Mouse (Mus musculus) erythroblast, embryonic 14.5 days (primary cell): ENCODE data around the gene Ttc16. TPM values are rescaled to one million over a fixed set of nuclear protein-coding genes. Genes with fewer than 3 reads are reported as not detected.

Experiments
- H3K27me3 ChIP-seq: 2 replicates; pipeline ENCODE4 v1.6.1; 2012; ENCODE audit warnings: inconsistent platforms; ENCODE audit not compliant: control insufficient read depth
- H3K36me3 ChIP-seq: 2 replicates; pipeline ENCODE4 v1.6.1; 2012; ENCODE audit warnings: mild to moderate bottlenecking, inconsistent platforms; ENCODE audit not compliant: control insufficient read depth
- H3K4me1 ChIP-seq: 2 replicates; pipeline ENCODE4 v1.6.1; 2012; ENCODE audit warnings: inconsistent platforms; ENCODE audit not compliant: control insufficient read depth
- H3K4me3 ChIP-seq: replicated peaks from 2 replicates; pipeline ENCODE3; 2012; ENCODE audit warnings: moderate library complexity, mild to moderate bottlenecking, inconsistent platforms
- H3K9me3 ChIP-seq: 2 replicates; pipeline ENCODE4 v1.6.1; 2012; ENCODE audit warnings: low read length, inconsistent platforms, mixed read lengths; ENCODE audit not compliant: control insufficient read depth
- GATA1 ChIP-seq: IDR thresholded peaks from 2 replicates; pipeline ENCODE4 v1.6.1; 2012; ENCODE audit warnings: low read length, inconsistent platforms, mixed read lengths
- TAL1 ChIP-seq: IDR thresholded peaks from 3 replicates; pipeline ENCODE4 v1.6.1; 2012; ENCODE audit warnings: low read length, inconsistent platforms, mixed read lengths
- polyA plus RNA-seq: library from polyadenylated mRNA; stranded (reverse); fragments of >175 nt; gene quantifications from 2 replicates; pipeline ENCODE4 v1.2.3, GENCODE M21; 2012

The Ttc16 gene
- polyA plus RNA-seq, 1 experiment = not detected

DNA sequence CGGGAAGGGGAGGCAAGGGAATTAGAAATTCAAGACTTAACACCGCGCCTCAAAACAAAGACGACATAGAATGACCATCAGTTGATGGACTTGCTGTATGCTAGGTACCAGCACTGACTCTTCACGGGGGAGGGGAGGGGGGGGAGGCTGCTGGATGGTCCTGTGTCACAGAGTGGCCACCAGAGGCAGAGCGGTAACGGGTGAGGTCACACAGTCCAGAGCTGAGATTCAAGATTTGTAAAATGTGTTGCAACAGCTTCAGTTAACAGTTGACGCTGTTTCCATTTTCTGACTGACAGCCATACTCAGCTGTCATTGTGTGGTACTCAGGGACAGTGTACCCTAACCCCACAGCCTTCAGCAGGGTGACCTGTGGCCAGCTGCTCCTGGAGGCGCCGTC lies 23.3 kb downstream of the Ttc16 start:
- H3K4me3 ChIP-seq = no peak overlapping the region
- TF ChIP-seq TAL1 = no peak
- no peak for TF ChIP-seq GATA1
- H3K9me3 ChIP-seq = no peaks in the 10 kb centered on the region
- H3K36me3 ChIP-seq = no peaks in the 10 kb centered on the region; the same call in 1 of the 2 replicates
- no peaks in the 10 kb centered on the region for H3K27me3 ChIP-seq
- peaks cover 6% of the 10 kb centered on the region for H3K4me1 ChIP-seq

DNA sequence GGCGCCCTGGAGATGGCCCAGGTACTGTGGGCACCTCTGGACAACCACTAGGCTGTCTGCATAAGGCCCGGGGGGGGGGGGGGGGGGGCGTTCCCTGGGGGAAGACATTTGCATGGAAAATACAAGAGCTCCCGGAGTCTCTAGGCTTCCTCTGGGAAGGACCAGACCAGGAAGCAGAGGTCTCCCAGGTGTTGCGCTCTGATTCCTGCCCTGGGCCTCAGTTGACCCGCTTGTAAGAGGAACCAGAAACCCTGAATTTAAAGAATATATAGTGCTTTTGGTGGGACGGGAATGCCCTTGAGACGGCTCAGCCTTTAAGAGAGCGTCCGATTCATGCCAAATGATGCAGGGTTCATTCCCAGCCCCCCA lies 23.8 kb downstream of the Ttc16 start:
- Histone ChIP-seq H3K4me1 (peaks cover under 1% of the 10 kb centered on the region), H3K9me3 (no peaks in the 10 kb centered on the region), H3K4me3 (no peak overlapping the region), H3K36me3 (no peaks in the 10 kb centered on the region; the same call in 1 of the 2 replicates), H3K27me3 (no peaks in the 10 kb centered on the region)
- TF ChIP-seq GATA1 (no peak), TAL1 (no peak)

DNA sequence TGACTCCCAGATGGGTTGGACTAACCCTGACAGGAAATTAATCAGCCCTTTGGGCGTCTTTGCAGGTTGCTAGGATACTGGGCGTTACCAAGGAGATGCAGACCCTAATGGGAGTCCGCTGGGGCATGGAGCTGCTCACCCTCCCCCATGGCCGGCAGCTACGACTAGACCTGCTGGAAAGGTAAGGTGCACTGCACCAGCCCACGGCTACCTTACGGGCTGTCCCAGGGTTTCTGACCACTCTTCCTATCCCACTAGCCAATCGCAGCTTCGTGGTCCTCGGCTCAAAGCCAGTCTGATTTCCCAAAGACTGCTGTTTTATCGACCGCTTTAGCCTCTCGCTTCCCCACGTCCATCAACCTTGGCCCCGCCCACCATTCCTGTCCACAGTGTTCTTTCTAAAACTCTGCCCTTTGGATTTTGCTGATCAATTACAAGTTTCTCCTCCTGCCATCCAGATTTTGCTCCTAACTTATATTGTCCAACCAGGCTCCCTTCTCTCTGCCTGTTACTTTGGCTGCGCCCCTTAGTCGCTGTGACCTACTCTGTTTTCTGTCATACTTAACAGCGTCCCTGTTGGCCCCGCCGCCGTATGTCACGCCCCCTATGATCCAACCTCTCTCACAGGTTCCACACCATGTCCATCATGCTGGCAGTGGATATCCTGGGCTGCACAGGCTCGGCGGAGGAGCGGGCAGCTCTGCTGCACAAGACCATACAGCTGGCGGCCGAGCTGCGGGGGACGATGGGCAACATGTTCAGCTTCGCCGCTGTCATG lies 24.4 kb downstream of the Ttc16 start:
- TF ChIP-seq TAL1 = no peak
- TF ChIP-seq GATA1 = no peak
- no peaks in the 10 kb centered on the region; the same call in 1 of the 2 replicates for H3K36me3 ChIP-seq
- no peaks in the 10 kb centered on the region for H3K27me3 ChIP-seq
- peak overlapping the region; percentile 14 for H3K4me3 ChIP-seq
- H3K9me3 ChIP-seq = no peaks in the 10 kb centered on the region
- no peaks in the 10 kb centered on the region for H3K4me1 ChIP-seq

DNA sequence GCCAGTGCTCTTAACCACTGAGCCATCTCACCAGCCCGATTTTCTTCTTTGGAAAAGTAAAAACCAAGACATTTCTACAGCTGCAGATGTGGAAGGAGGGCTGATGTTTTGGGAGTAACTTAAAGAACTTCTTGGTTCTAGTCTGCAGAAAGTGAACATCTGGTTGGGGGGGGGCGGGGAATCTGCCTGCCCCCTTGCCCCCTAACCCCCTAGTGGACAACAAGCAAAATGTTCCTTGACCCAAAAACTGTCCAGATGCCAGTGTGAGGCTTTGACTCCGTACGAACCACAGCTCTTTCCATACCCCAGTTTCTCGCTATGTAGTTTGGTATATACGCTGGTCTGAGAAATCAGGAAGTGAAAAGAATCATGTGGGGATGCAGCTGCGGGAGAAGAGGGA lies 25.2 kb downstream of the Ttc16 start:
- Histone ChIP-seq H3K4me1 (no peaks in the 10 kb centered on the region), H3K4me3 (no peak overlapping the region), H3K9me3 (no peaks in the 10 kb centered on the region), H3K36me3 (no peaks in the 10 kb centered on the region; the same call in 1 of the 2 replicates), H3K27me3 (no peaks in the 10 kb centered on the region)
- no peak for TF ChIP-seq GATA1
- TF ChIP-seq TAL1 = no peak

DNA sequence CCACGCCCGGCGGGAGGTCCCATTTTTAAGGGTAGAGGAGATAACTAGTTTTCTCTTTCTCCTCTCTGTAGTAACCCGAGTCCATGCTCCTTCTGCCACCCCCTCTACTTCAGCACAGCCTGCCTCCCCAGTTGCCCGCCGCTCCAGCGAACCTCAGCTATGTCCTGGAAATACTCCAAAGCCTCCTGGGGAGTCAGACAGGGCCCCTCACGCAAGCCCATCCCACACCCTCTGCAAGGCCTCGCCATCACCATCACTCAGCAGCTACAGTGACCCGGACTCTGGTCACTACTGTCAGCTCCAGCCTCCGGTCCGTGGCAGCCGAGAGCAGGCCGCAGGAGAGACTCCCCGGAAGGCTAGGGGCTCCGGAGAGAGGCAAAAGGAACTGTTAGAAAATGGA lies 26.4 kb downstream of the Ttc16 start:
- TF ChIP-seq GATA1 (no peak), TAL1 (no peak)
- Histone ChIP-seq H3K36me3 (no peaks in the 10 kb centered on the region), H3K27me3 (no peaks in the 10 kb centered on the region), H3K9me3 (no peaks in the 10 kb centered on the region), H3K4me1 (no peaks in the 10 kb centered on the region), H3K4me3 (no peak overlapping the region)

DNA sequence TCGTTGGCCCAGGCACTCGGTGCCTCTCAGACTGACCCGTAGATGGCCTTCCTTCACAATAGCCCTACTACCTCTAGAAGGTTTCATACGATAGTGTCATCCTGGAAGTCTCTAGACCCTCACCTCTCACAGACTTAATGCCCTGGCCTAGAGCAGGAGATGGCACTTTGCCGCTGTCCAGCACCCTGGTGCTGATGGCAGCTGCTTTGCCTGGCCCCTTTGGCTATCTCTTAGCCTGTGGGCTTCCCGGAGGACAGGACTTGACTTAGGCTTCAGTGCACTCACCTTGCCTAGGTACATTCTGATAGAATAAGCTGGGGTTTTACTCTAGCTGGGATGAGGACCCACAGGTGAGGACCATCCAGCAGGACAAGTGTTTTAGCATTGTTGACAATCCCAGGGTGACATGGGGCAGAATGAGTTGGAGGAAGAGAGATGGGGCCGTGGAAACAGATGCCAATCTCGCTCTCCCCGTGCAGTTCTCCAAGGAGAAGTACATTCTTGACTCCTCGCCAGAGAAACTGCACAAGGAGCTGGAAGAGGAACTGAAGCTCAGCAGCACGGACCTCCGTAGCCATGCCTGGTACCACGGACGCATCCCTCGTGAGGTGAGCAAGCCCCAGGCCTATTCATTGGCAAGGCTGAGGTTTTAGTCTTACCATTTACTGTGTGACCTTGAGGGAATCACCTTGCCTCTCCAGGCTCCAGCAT lies 31.0 kb downstream of the Ttc16 start:
- H3K4me3 ChIP-seq = no peak overlapping the region
- H3K36me3 ChIP-seq = no peaks in the 10 kb centered on the region
- TF ChIP-seq GATA1 = no peak
- no peak for TF ChIP-seq TAL1
- no peaks in the 10 kb centered on the region for H3K9me3 ChIP-seq
- peaks cover 3% of the 10 kb centered on the region for H3K4me1 ChIP-seq
- peaks cover 22% of the 10 kb centered on the region for H3K27me3 ChIP-seq

DNA sequence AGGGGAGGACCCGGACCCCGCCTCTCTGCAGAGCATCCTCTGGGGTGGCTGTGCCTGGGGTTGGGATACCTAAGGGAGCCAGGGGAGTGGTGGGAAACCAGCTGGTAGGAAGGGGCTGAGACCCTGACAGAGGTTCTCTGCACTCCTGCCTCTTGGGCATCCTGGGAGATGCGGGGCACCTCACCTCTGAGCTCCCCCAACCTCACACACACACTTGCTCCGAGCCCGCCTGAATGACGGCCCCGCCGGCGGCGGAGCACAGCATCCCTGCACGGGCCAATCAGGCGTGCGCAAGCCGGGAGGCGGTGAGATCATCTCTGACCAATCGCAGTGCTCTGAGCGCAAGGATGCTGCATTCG lies 33.3 kb downstream of the Ttc16 start:
- Histone ChIP-seq H3K4me1 (peaks cover 3% of the 10 kb centered on the region), H3K27me3 (peaks cover 22% of the 10 kb centered on the region), H3K36me3 (no peaks in the 10 kb centered on the region), H3K4me3 (no peak overlapping the region), H3K9me3 (no peaks in the 10 kb centered on the region)
- TF ChIP-seq GATA1 (no peak), TAL1 (no peak)

DNA sequence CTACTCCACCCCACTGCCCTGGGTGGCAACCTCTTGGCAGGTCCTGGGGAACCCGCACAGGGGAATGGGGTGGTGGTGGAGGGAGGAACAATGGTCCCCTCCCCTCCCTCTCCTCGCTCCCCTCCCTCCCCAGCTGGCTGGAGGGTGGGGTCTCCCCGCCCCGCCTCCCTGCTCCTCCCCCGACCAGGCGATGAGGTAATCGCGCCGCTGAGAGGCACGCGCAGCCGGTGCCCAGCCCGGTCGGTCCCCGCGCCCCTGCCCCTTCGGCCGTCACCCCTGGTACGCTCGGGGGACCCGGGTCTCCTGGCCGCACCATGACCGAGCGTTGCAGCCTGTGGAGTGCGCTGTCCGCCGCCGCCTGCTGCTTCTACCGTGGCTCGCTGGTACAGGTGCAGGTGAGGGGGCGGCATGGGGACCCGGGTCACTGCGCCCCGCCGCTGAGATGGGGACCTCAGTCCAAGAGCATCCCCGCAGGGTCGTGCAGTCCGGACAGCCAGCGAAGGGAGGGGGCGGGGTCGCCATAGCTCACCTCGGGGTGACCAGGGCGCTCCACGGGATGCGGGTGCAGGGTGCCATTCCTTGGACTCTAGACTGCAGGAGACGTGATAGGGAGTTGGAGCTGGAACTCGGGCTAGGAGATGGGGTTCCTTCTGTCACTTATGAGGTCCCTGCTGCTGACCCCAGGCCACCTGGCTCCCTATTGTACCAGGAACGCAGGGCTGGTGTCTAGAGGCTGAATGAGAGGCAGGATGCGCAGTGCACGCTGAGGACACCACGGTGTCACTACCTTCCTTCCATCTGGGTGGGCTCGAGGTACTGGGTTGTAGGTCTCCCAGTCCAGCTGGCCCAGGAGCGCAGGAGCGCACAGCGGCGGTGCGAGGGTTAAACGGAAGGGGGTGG lies 33.9 kb downstream of the Ttc16 start:
- no peaks in the 10 kb centered on the region for H3K36me3 ChIP-seq
- TF ChIP-seq GATA1 (no peak), TAL1 (no peak)
- H3K4me3 ChIP-seq = no peak overlapping the region
- peaks cover 3% of the 10 kb centered on the region for H3K4me1 ChIP-seq
- H3K9me3 ChIP-seq = no peaks in the 10 kb centered on the region
- H3K27me3 ChIP-seq = peaks cover 22% of the 10 kb centered on the region

DNA sequence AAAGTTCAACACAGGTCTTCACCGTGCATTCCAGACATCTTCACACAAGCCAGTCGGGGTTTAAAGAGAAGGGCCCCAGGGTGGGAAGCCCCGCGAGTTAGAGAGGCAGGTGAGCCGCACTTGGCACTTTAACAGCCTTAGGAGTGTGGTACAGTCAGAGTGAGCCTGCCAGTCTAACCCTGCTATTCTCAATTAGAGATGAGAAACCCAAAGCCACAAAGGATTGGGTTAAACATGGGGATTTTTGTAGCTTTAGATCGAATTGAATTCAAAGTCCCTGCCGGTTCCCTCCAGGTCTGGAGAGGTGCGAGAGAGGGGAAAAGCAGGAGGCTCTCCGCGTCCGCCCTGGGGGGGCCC lies 34.5 kb downstream of the Ttc16 start, which contains the start of gene 6330409D20Rik:
Gene 6330409D20Rik (minus strand): TSS at position 101 of the 357 bp plus-strand sequence.
- peaks cover 22% of the 10 kb centered on the region for H3K27me3 ChIP-seq
- no peak within 1 kb of the TSS for H3K4me3 ChIP-seq
- H3K4me1 ChIP-seq = peaks cover 6% of the 10 kb centered on the region
- H3K36me3 ChIP-seq = no peaks in the 10 kb centered on the region
- H3K9me3 ChIP-seq = no peaks in the 10 kb centered on the region
- TF ChIP-seq TAL1 = no peak
- no peak for TF ChIP-seq GATA1
